Mouse (Mus musculus): ENCODE data around the gene Ntn5. TPM values are rescaled to one million over a fixed set of nuclear protein-coding genes. Genes with fewer than 3 reads are reported as not detected.

The Ntn5 gene
- polyA plus RNA-seq, 1 experiment, result 5.5 TPM

- no peak for DNase-seq
- TF ChIP-seq CTCF (IDR thresholded peaks at IDR 0.05; ENCODE audit: insufficient read depth, low read length) (no peak), POLR2A (IDR thresholded peaks at IDR 0.05; ENCODE audit: borderline replicate concordance, extremely low read depth, low read depth, low read length) (peak; percentile 95; the same call in 1 of the 2 replicates)
- Histone ChIP-seq H3K4me1 (ENCODE audit: control insufficient read depth, insufficient read depth, low read length) (peaks cover 12% of the 10 kb centered on the region), H3K4me3 (replicated peaks; ENCODE audit: extremely low read depth, low read depth, low read length) (peak overlapping the region; percentile 74)
- WGBS, result 1% methylated on average over 13 of the region's 13 CpGs
Observed at GRCm38 (mm10) chr7:45704046-45704559, 20.3 kb downstream of the Ntn5 start.

- under 1% methylated on average over 36 of the region's 36 CpGs for WGBS
- peak; percentile 98 for DNase-seq
- H3K4me1 ChIP-seq (ENCODE audit: control insufficient read depth, insufficient read depth, low read length), result peaks cover 14% of the 10 kb centered on the region
- peak within 1 kb of the TSS; percentile 82 for H3K4me3 ChIP-seq (replicated peaks; ENCODE audit: extremely low read depth, low read depth, low read length)
- no peak for TF ChIP-seq CTCF (IDR thresholded peaks at IDR 0.05; ENCODE audit: insufficient read depth, low read length)
- TF ChIP-seq POLR2A (IDR thresholded peaks at IDR 0.05; ENCODE audit: borderline replicate concordance, extremely low read depth, low read depth, low read length), result peak; percentile 85; the same call in 1 of the 2 replicates
Observed at GRCm38 (mm10) chr7:45704730-45705442, 21.1 kb downstream of the Ntn5 start, which contains the start of gene Dbp. TSS of gene Dbp (plus strand) at chr7:45705088.

- peak overlapping the region; percentile 82 for H3K4me3 ChIP-seq (replicated peaks; ENCODE audit: extremely low read depth, low read depth, low read length)
- no peak for DNase-seq
- TF ChIP-seq POLR2A (IDR thresholded peaks at IDR 0.05; ENCODE audit: borderline replicate concordance, extremely low read depth, low read depth, low read length), result no peak
- under 1% methylated on average over 21 of the region's 21 CpGs for WGBS
- H3K4me1 ChIP-seq (ENCODE audit: control insufficient read depth, insufficient read depth, low read length), result peaks cover 14% of the 10 kb centered on the region
Observed at GRCm38 (mm10) chr7:45705443-45705864, 21.6 kb downstream of the Ntn5 start.

DNA sequence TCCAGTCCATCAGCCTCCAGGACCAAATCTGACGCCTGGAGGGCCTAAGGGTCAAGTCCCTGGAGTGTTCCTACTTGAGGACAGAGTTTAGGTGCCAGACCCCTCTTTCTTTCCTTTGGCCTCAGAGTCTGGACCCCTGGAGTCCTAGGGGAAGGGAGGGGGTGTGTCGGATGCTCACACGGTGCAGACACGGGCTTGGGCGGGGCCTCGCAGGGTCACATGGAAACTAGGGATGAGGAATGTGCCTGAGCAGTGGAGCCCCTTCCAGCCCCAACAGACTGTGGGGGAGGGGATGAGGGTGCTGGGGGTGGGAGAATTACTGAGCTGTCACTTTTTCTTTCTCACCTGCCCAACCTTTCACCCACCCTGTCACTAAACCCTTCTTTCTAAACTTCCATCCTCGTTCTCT lies 22.1 kb downstream of the Ntn5 start:
- peak; percentile 73 for DNase-seq
- Histone ChIP-seq H3K4me3 (replicated peaks; ENCODE audit: extremely low read depth, low read depth, low read length) (peak overlapping the region; percentile 82), H3K4me1 (ENCODE audit: control insufficient read depth, insufficient read depth, low read length) (peaks cover 14% of the 10 kb centered on the region)
- 0% methylated on average over 7 of the region's 7 CpGs for WGBS
- peak; percentile 76; the same call in 1 of the 2 replicates for TF ChIP-seq POLR2A (IDR thresholded peaks at IDR 0.05; ENCODE audit: borderline replicate concordance, extremely low read depth, low read depth, low read length)
- TF ChIP-seq CTCF (IDR thresholded peaks at IDR 0.05; ENCODE audit: insufficient read depth, low read length), result no peak

DNA sequence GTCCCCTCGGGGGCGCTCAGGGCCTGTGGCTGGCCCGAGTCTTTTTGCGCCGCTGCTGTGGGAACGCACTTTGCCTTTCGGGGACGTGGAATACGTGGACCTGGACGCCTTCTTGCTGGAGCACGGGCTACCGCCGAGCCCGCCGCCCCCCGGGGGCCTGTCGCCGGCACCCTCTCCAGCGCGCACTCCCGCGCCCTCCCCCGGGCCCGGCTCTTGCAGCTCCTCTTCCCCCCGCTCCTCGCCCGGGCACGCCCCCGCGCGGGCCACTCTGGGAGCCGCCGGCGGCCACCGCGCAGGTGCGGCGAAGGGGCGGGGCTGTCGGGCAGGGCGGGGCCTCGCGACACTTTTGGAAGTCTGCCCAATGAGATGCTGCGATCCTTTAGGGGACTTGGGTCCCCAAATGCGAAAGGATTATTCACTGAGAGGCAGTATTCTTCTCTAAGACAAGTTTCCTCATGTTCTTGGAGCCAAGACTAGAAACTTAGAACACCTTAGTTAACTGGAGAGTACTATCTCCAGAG lies 23.0 kb downstream of the Ntn5 start:
- DNase-seq, result peak; percentile 82
- Histone ChIP-seq H3K4me3 (replicated peaks; ENCODE audit: extremely low read depth, low read depth, low read length) (peak overlapping the region; percentile 82), H3K4me1 (ENCODE audit: control insufficient read depth, insufficient read depth, low read length) (peaks cover 14% of the 10 kb centered on the region)
- TF ChIP-seq POLR2A (IDR thresholded peaks at IDR 0.05; ENCODE audit: borderline replicate concordance, extremely low read depth, low read depth, low read length), result peak; percentile 64; the same call in 1 of the 2 replicates
- TF ChIP-seq CTCF (IDR thresholded peaks at IDR 0.05; ENCODE audit: insufficient read depth, low read length), result no peak
- WGBS, result 2% methylated on average over 29 of the region's 45 CpGs

GRCm38 (mm10) chr7:45707375-45707967 lies 23.6 kb downstream of the Ntn5 start:
- WGBS, result under 1% methylated on average over 27 of the region's 27 CpGs
- H3K4me1 ChIP-seq (ENCODE audit: control insufficient read depth, insufficient read depth, low read length), result peaks cover 14% of the 10 kb centered on the region
- peak overlapping the region; percentile 73 for H3K4me3 ChIP-seq (replicated peaks; ENCODE audit: extremely low read depth, low read depth, low read length)
- TF ChIP-seq POLR2A (IDR thresholded peaks at IDR 0.05; ENCODE audit: borderline replicate concordance, extremely low read depth, low read depth, low read length), result peak; percentile 94; the same call in 1 of the 2 replicates
- no peak for TF ChIP-seq CTCF (IDR thresholded peaks at IDR 0.05; ENCODE audit: insufficient read depth, low read length)
- DNase-seq, result peak; percentile 98

DNA sequence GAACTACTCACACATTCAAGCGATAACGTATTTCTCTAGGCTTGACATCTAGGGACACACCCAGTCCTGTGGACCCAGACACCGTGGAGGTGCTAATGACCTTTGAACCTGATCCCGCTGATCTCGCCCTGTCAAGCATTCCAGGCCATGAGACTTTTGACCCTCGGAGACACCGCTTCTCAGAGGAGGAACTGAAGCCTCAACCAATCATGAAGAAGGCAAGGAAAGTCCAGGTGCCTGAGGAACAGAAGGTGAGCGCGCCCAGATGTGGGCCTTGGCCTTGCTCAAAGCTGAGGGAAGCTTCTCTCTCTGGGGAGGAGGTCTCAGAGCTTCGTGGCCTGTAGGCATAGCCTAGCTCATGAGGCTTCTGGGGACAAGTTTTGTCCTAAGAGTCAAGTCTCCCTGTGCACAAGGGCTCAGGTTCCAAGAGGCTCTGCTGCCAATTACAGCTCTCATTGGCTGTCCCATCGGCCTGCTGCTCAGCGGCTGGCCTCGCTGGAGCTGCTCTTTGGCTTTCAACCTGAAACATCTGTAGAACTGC lies 24.5 kb downstream of the Ntn5 start:
- peaks cover 16% of the 10 kb centered on the region for H3K4me1 ChIP-seq (ENCODE audit: control insufficient read depth, insufficient read depth, low read length)
- no peak for TF ChIP-seq CTCF (IDR thresholded peaks at IDR 0.05; ENCODE audit: insufficient read depth, low read length)
- TF ChIP-seq POLR2A (IDR thresholded peaks at IDR 0.05; ENCODE audit: borderline replicate concordance, extremely low read depth, low read depth, low read length), result 0 out of 2 replicates have a peak, but pooled peaks have one; percentile 9
- DNase-seq, result no peak
- 26% methylated on average over 13 of the region's 13 CpGs for WGBS
- peak overlapping the region; percentile 48 for H3K4me3 ChIP-seq (replicated peaks; ENCODE audit: extremely low read depth, low read depth, low read length)

GRCm38 (mm10) chr7:45709036-45709435 lies 25.2 kb downstream of the Ntn5 start:
- no peak for DNase-seq
- 43% methylated on average over 6 of the region's 6 CpGs for WGBS
- H3K4me1 ChIP-seq (ENCODE audit: control insufficient read depth, insufficient read depth, low read length), result peaks cover 18% of the 10 kb centered on the region
- no peak overlapping the region for H3K4me3 ChIP-seq (replicated peaks; ENCODE audit: extremely low read depth, low read depth, low read length)
- TF ChIP-seq POLR2A (IDR thresholded peaks at IDR 0.05; ENCODE audit: borderline replicate concordance, extremely low read depth, low read depth, low read length), result peak; percentile 18; the same call in 1 of the 2 replicates
- TF ChIP-seq CTCF (IDR thresholded peaks at IDR 0.05; ENCODE audit: insufficient read depth, low read length), result no peak

- WGBS, result 51% methylated on average over 14 of the region's 14 CpGs
- DNase-seq, result no peak
- H3K4me1 ChIP-seq (ENCODE audit: control insufficient read depth, insufficient read depth, low read length), result peaks cover 24% of the 10 kb centered on the region
- TF ChIP-seq POLR2A (IDR thresholded peaks at IDR 0.05; ENCODE audit: borderline replicate concordance, extremely low read depth, low read depth, low read length) (peak; percentile 63; the same call in 1 of the 2 replicates), CTCF (IDR thresholded peaks at IDR 0.05; ENCODE audit: insufficient read depth, low read length) (no peak)
- H3K4me3 ChIP-seq (replicated peaks; ENCODE audit: extremely low read depth, low read depth, low read length), result no peak overlapping the region
Observed at GRCm38 (mm10) chr7:45709677-45710355, 26.0 kb downstream of the Ntn5 start.
